Mouse (Mus musculus): ENCODE data around the gene Slc24a3. TPM values are rescaled to one million over a fixed set of nuclear protein-coding genes. Genes with fewer than 3 reads are reported as not detected.

The Slc24a3 gene
- polyA plus RNA-seq, 1 experiment from 2014 or later, result 24.9 TPM

DNA sequence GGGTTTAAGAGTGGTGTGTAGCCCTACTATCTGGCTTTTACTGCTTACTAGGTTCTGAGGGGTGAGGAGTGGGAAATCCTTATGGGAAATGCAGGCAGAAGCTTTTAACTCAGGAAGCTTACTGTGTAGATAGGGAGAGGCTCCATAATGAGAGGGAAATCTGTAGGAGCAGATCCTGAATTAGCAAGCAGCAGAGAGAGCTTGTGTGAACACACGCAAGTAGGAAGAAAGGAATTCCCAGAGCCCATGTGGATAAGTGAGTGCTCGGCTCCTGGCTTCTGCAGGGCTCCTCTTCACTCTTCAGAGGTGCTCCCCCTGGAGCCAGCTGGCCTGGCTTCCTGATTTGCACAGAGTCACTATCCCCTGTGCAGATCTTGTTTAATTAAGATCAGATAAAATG, 309.9 kb downstream of the Slc24a3 start:
- in situ Hi-C loops (cut with MboI; ENCODE audit: low pct_unique_long_range_greater_than_20kb), result no loop called here
- ChIA-PET POLR2A (no interaction called here), CTCF (interaction anchor here (1.1 kb wide), 1 partner anchor 11 kb away, joined by 4 read pairs; no protein-coding TSS in a partner anchor)
- TF ChIP-seq CTCF (IDR thresholded peaks at IDR 0.05), result no peak
- ATAC-seq (no peak), DNase-seq (ENCODE audit: low read depth, low spot score) (no peak)
- no peaks in the 10 kb centered on the region for H3K27me3 ChIP-seq

DNA sequence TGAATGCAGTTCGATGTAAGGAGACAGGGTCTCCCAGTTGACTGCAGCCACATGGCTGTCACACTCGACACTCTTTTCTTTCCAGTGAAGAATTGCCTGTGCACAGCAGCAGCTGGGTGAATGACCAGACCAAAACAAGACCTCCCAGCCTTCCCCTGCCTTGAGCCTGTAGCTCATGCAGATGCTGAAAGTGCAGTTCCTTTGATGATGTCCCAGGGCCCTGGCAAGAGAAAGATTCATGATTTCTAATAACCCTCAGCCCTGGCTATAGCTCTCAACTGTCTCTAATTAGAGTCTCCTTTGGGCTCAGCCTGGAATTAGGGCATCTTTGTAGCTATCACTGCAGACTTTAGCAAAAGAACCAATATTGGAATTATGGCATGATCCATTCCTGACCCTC, 312.1 kb downstream of the Slc24a3 start:
- no peaks in the 10 kb centered on the region for H3K27me3 ChIP-seq
- ATAC-seq, result no peak
- no peak for TF ChIP-seq CTCF (IDR thresholded peaks at IDR 0.05)
- CTCF ChIA-PET, result interaction anchor here (1.1 kb wide), 1 partner anchor 10 kb away, joined by 3 read pairs; no protein-coding TSS in a partner anchor
- DNase-seq (ENCODE audit: low read depth, low spot score), result no peak
- POLR2A ChIA-PET, result interaction anchor here (0.6 kb wide), 3 partner anchors 12 to 323 kb away, joined by 3 to 5 read pairs (median 3); no protein-coding TSS in a partner anchor
- in situ Hi-C loops (cut with MboI; ENCODE audit: low pct_unique_long_range_greater_than_20kb), result no loop called here

DNA sequence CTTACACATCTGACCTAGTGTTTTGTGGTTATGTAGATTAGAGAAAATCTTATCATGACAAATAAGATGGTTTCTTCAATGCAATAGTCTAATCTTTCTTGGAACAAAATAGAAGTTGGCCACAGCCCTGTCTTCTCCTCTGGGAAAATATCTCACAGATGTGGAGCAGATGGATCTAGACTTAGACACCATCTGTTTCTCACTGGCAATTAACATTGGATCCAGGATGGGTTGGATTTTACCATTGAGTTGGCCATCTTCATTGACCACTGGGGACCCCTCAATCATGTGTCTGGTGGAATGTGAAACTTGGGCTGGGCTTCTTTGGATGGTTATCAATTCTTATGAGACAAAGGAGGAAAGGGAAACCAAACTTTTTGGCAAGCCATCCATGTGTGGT, 332.7 kb downstream of the Slc24a3 start:
- no peaks in the 10 kb centered on the region for H3K27me3 ChIP-seq
- ChIA-PET CTCF (no interaction called here), POLR2A (interaction anchor here (0.6 kb wide), 1 partner anchor 307 kb away, joined by 3 read pairs; no protein-coding TSS in a partner anchor)
- in situ Hi-C loops (cut with MboI; ENCODE audit: low pct_unique_long_range_greater_than_20kb), result no loop called here
- no peak for DNase-seq (ENCODE audit: low read depth, low spot score)
- ATAC-seq, result no peak
- no peak for TF ChIP-seq CTCF (IDR thresholded peaks at IDR 0.05)

DNA sequence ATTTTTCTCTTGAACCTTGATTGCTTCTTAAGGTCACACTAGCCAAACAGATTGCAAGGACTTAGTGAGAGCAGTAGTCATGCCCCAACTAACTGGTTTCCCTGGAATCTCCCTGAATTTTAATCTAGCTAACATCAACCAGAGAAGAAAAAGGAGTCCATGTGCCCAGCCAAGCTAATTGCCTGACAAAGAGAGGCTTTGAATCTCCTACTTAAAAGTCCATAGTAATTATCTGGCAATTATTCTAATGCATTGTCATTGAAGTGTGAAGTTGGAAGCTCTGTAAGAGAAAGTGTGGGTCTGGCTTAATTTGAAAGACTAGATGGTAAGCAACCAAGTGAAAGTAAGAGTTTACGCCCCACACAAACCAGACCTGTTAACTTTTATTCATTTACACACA, 333.9 kb downstream of the Slc24a3 start:
- no peak for TF ChIP-seq CTCF (IDR thresholded peaks at IDR 0.05)
- no peaks in the 10 kb centered on the region for H3K27me3 ChIP-seq
- in situ Hi-C loops (cut with MboI; ENCODE audit: low pct_unique_long_range_greater_than_20kb), result no loop called here
- no peak for ATAC-seq
- DNase-seq (ENCODE audit: low read depth, low spot score), result no peak
- CTCF ChIA-PET, result no interaction called here
- POLR2A ChIA-PET, result no interaction called here

DNA sequence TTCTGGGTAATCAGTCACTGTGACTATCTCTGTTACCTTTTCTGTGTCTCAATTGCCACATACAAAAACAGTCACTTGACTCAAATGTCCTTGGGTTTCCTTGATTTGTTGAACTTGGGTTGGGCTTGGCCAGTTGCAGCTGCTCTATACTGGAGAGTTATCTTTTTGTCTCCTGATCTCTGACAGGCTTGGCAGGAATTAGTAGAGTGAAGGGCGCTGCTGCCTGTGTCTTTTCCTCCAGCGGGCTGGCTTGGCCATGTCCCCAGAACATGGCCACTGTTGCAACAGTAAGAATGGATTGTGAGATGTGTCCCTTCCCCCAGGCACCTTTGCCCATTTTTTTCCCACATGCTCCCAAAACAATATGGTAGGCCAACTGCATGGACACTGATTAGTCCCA, 340.1 kb downstream of the Slc24a3 start:
- POLR2A ChIA-PET, result no interaction called here
- in situ Hi-C loops (cut with MboI; ENCODE audit: low pct_unique_long_range_greater_than_20kb), result no loop called here

DNA sequence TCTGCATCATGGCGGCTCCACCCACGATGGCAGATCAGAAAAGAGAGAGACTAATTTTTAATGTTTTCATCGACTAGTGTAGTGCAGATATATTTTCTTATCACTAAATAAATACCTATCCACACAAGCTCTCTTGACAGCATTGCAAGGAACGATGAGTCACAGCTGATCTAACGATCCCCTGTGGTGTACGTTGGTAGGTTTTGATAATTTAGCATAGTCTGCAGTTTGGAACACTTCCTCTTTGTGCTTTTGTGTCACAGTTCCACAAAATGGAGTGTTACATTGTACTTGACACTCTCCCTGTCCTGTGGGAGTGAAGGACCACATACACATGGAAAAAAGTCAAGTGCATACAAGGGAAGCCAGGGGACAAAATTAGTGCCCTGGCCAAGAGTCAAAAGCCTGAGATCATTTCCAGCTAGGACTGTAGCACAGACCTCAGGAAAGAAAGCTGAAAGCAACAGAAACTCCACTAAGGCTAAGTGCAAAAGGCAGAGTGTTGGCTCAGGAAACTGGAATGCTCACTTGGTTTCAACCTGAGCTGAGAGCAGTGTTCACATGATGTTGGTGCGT, 343.2 kb downstream of the Slc24a3 start:
- no peaks in the 10 kb centered on the region for H3K27me3 ChIP-seq
- ATAC-seq, result no peak
- in situ Hi-C loops (cut with MboI; ENCODE audit: low pct_unique_long_range_greater_than_20kb), result loop anchor here (10.0 kb wide), 1 partner anchor 216 kb away; no protein-coding TSS in a partner anchor
- ChIA-PET POLR2A (no interaction called here), CTCF (interaction anchor here (1.1 to 1.3 kb wide), 2 partner anchors 9 to 344 kb away, joined by 3 to 4 read pairs; partner anchors contain the start of gene Slc24a3)
- no peak for TF ChIP-seq CTCF (IDR thresholded peaks at IDR 0.05)
- DNase-seq (ENCODE audit: low read depth, low spot score), result no peak

More for the DNA sequence above, 340.1 kb downstream of the Slc24a3 start:
- H3K27me3 ChIP-seq, result no peaks in the 10 kb centered on the region
- ATAC-seq (no peak), DNase-seq (ENCODE audit: low read depth, low spot score) (no peak)
- CTCF ChIA-PET, result no interaction called here
- no peak for TF ChIP-seq CTCF (IDR thresholded peaks at IDR 0.05)

DNA sequence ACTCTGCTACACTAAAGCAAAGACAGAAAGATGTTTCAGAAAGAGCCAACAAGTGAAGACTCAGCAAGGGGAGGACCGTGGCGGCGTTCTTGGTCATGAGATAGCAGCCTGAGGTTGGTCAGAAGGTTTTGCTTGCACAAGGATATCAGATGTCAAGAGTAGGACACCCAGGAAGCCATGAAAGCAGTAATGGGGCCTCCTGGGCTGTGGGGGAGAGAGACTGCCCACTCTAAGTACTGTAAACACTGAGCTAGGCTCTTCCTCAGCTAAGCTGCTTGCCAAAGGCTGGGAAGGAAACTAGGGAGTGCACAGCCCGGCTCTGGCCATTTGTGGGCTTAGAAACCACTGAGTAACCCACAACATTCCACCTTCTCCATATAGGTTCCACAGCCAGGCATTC, 348.4 kb downstream of the Slc24a3 start:
- DNase-seq (ENCODE audit: low read depth, low spot score) (no peak), ATAC-seq (no peak)
- in situ Hi-C loops (cut with MboI; ENCODE audit: low pct_unique_long_range_greater_than_20kb), result loop anchor here (5.0 to 10.0 kb wide), 4 partner anchors 71 to 879 kb away; partner anchors contain the start of gene Slc24a3
- no peak for TF ChIP-seq CTCF (IDR thresholded peaks at IDR 0.05)
- no peaks in the 10 kb centered on the region for H3K27me3 ChIP-seq
- ChIA-PET POLR2A (interaction anchor here (1.7 kb wide), 1 partner anchor 348 kb away, joined by 6 read pairs; the partner anchor contains the start of gene Slc24a3), CTCF (interaction anchor here (1.3 to 4.1 kb wide), 3 partner anchors 58 to 356 kb away, joined by 3 to 18 read pairs (median 3); partner anchors contain the start of gene Slc24a3)

DNA sequence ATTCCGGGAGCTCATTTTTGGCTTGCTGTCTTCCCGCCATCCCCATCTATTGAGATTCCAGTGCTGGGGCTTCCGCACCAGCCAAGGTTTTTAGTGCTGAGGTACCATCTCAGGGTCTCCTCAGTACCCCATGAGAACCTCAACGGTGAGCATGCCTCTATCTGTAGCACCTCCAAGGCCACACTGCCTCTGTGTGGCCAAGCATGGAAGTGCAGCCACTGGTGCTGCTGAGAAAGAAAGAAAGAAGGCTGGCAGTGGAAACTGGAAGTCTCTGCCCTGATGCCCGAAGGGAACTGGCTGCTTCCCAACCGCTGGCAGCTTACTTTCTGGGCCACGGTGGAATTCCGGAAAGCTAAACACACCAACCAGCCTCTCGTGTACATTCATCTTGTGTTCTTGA, 349.8 kb downstream of the Slc24a3 start:
- H3K27me3 ChIP-seq, result no peaks in the 10 kb centered on the region
- ATAC-seq, result peak; percentile 65
- ChIA-PET CTCF (interaction anchor here (0.9 to 4.1 kb wide), 9 partner anchors 16 to 357 kb away, joined by 3 to 18 read pairs (median 4); no protein-coding TSS in a partner anchor), POLR2A (interaction anchor here (0.7 kb wide), 1 partner anchor 841 kb away, joined by 3 read pairs; no protein-coding TSS in a partner anchor)
- DNase-seq (ENCODE audit: low read depth, low spot score), result no peak
- peak; percentile 98 for TF ChIP-seq CTCF (IDR thresholded peaks at IDR 0.05)
- in situ Hi-C loops (cut with MboI; ENCODE audit: low pct_unique_long_range_greater_than_20kb), result loop anchor here (5.0 to 10.0 kb wide), 4 partner anchors 70 to 880 kb away; partner anchors contain the start of gene Slc24a3

DNA sequence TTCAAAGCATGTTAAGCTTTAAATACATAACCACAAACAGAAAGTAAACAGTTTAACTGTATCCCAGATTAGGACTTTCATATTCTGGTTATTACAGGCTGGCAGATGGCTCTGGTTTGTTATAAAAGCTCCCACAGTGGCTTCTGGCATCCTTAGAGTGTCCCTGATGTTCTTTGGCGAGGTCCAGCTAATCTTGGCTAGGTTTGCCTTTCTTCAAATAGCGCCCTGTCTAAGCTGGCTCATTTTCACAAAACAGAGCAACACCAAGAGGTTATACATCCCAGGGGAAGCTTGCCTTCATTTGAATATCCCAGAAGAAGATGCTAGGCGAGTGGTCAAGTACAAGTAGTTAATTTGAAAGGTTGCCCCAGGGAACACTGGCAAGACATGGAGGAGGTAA, 354.5 kb downstream of the Slc24a3 start:
- ATAC-seq, result no peak
- in situ Hi-C loops (cut with MboI; ENCODE audit: low pct_unique_long_range_greater_than_20kb), result no loop called here
- no peak for TF ChIP-seq CTCF (IDR thresholded peaks at IDR 0.05)
- ChIA-PET POLR2A (no interaction called here), CTCF (interaction anchor here (0.9 to 2.2 kb wide), 7 partner anchors 8 to 361 kb away, joined by 3 to 8 read pairs (median 3); no protein-coding TSS in a partner anchor)
- no peak for DNase-seq (ENCODE audit: low read depth, low spot score)
- no peaks in the 10 kb centered on the region for H3K27me3 ChIP-seq

DNA sequence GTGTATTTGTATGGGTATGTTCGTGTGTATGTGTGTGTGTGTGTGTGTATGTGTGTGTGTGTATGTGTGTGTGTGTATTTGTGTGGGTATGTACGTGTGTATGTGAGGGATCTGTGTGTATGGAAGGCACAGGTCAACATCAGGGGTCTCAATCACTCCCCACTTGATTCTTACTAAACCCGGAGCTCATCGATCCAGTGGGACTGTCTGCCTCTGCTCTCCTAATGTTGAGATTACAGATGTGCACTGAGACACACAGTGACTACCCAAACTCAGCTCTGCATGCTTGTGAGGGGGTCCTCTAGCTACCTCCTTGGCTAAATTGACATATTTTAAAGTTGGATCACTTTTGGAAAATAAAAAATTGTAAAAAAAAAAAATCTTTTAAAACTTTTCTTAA, 355.8 kb downstream of the Slc24a3 start:
- no peaks in the 10 kb centered on the region for H3K27me3 ChIP-seq
- no peak for DNase-seq (ENCODE audit: low read depth, low spot score)
- ChIA-PET POLR2A (no interaction called here), CTCF (interaction anchor here (1.0 to 2.2 kb wide), 2 partner anchors 64 to 362 kb away, joined by 3 to 8 read pairs; no protein-coding TSS in a partner anchor)
- in situ Hi-C loops (cut with MboI; ENCODE audit: low pct_unique_long_range_greater_than_20kb), result no loop called here
- ATAC-seq, result no peak
- no peak for TF ChIP-seq CTCF (IDR thresholded peaks at IDR 0.05)

DNA sequence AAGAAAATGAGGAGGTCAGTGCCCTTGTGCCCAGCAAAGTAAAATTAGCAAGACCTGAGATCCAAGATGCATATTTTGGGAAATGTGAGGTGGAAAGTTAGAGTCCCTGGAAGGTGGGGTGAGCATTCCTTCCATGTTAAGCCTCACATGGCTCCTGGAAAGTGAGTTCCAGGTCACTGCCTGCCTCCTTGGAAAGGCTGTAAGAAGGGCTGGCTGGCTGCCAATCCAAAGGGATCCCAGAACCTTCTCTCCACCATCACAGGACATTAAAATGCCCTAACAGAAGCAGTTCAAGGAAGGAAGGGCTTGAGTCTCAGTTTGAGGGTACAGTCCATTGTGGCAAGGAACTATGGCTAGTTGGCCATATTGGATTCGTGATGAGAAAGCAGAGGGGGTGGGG, 359.6 kb downstream of the Slc24a3 start:
- POLR2A ChIA-PET, result no interaction called here

More for the DNA sequence above, 359.6 kb downstream of the Slc24a3 start:
- TF ChIP-seq CTCF (IDR thresholded peaks at IDR 0.05), result no peak
- H3K27me3 ChIP-seq, result no peaks in the 10 kb centered on the region
- peak; percentile 35 for ATAC-seq
- DNase-seq (ENCODE audit: low read depth, low spot score), result peak; percentile 47
- in situ Hi-C loops (cut with MboI; ENCODE audit: low pct_unique_long_range_greater_than_20kb), result no loop called here
- CTCF ChIA-PET, result no interaction called here
